Mouse (Mus musculus) adrenal gland, postnatal 0 days (tissue): ENCODE measurements around the gene Arfgap3. TPM values are rescaled to one million over a fixed set of nuclear protein-coding genes. Genes with fewer than 3 reads are reported as not detected.

Experiments
- polyA plus RNA-seq: library from polyadenylated mRNA; unstranded; fragments of >200 nt; fragmentation: Nextera tagmentation; extraction: Ambion mirVana; gene quantifications from 2 replicates; pipeline ENCODE4 v1.2.1, GENCODE M21; 2015

Gene Arfgap3
- polyA plus RNA-seq: 38.9 and 53.5 TPM in 2 replicates

DNA sequence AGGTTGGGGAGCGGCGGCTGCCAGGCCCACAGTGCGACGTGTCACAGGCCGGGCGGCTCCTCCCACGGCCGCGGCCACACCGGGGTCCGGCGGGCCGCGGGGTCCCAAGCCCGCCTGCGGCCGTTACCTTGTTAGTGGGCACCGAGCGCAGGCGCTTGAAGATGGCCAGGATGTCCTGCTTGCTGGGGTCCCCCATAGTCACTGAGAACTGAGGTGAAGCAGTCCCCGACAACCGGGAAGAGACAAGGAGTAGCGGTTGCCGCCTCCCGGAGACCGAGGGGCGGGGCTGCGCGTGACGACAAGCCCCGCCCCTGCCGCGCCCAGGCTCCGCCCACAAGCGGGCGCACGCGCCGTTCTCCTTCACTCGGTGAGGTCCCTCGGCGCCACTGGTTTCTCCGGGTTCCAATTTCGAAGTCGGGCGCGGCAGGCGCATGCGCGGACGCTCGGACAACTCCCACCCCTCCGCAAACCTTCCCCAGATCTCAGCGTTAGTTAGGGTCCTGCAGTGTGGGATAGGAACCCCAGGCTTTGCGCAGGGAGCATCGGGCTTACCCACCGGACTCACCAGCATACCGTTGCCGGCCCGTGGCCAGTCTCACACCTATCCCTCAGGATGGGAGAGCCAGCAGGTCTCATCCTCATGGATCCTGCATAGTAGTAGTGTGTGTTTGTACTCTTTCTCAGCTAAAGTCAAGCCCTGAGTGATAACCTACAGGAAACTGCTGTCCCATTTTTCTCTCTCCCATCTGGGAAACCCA, at the start of gene Arfgap3:
TSS of gene Arfgap3 (minus strand) at position 294 of the 758 bp plus-strand sequence.

DNA sequence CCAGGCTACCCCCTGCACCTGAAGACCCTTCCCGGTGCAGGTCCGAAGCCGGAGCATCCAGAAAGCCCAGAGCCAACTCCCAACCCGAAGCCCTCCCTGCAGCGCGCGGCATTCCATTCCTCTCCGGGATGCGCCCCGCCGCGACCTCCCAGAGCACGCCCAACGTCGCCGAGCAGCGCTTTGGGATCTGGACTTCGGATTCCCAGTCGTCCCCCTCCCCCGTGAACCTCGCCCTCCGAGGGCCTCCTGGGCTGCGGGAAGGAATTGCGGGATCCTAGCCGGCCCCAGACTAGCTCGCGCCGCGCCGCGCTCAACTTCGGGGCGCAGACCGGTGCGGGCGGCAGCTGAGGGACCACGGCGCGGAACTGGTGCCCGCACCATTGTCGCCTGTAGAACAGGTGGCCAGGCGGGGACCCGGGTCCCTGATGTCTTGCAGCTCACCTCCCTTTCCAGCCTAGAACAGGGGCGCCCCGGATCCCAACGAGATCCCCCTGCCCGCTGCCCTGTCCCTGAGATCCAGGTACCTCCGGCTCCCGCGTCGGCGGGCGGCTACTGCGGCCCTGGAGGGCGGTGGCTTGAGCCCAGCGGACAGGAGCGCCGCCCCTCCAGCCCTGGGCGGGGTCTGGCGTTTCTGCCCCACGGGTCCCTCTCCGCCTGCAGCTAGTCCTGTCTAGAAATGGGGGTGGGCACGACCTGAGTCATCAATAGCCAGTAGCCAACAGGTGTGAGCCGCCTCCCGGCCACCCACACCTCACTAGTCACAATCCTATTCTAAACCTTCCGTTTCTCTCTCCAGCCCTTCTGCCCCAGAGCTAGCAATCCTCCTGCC, 98.7 kb downstream of the Arfgap3 start, which contains the start of gene A4galt:
TSS of gene A4galt (minus strand) at position 599 of the 829 bp plus-strand sequence.

Other genes starting within 250 kb of the Arfgap3 start
- gene Rrp7a, start 227.4 kb downstream of the Arfgap3 start, polyA plus RNA-seq: 39.5 and 58.9 TPM in 2 replicates
- gene Poldip3, start 200.9 kb downstream of the Arfgap3 start, polyA plus RNA-seq: 55.4 and 87.3 TPM in 2 replicates
- 179 and 235 TPM in 2 replicates for gene Cyb5r3, start 177.7 kb downstream of the Arfgap3 start, polyA plus RNA-seq
- 12.4 and 16.4 TPM in 2 replicates for gene A4galt, start 98.5 kb downstream of the Arfgap3 start, polyA plus RNA-seq
- 32.0 and 50.9 TPM in 2 replicates for gene Pacsin2, start 114.4 kb upstream of the Arfgap3 start, polyA plus RNA-seq
- 20.5 and 26.8 TPM in 2 replicates for gene Ttll1, start 160.6 kb upstream of the Arfgap3 start, polyA plus RNA-seq
- gene Bik, start 176.6 kb upstream of the Arfgap3 start, polyA plus RNA-seq: 11.2 and 13.7 TPM in 2 replicates
- gene Tspo, start 213.3 kb upstream of the Arfgap3 start, polyA plus RNA-seq: 876 and 914 TPM in 2 replicates
- gene Mcat, start 213.5 kb upstream of the Arfgap3 start, polyA plus RNA-seq: 50.0 and 52.9 TPM in 2 replicates
- gene Ttll12, start 244.9 kb upstream of the Arfgap3 start, polyA plus RNA-seq: 17.1 and 22.6 TPM in 2 replicates